Mouse (Mus musculus): ENCODE results near the gene Tia1. TPM values are rescaled to one million over a fixed set of nuclear protein-coding genes. Genes with fewer than 3 reads are reported as not detected.

Gene Tia1
- polyA plus RNA-seq, 1 experiment from 2014 or later = 232 TPM

GRCm38 (mm10) chr6:86438272-86439118 lies 34.5 kb downstream of the Tia1 start, which contains the start of gene C87436:
Gene C87436 (plus strand): TSS chr6:86438374.
- under 1% methylated on average over 59 of the region's 59 CpGs for WGBS
- Histone ChIP-seq H3K27me3 (replicated peaks; ENCODE audit: control insufficient read depth, insufficient read depth, low read length) (no peaks in the 10 kb centered on the region), H3K27ac (ENCODE audit: low read depth, low read length) (peak within 1 kb of the TSS; percentile 90)

GRCm38 (mm10) chr6:86439119-86439496 lies 35.1 kb downstream of the Tia1 start:
- no peak; the same call in 1 of the 2 replicates for ATAC-seq
- no peaks in the 10 kb centered on the region for H3K27me3 ChIP-seq (replicated peaks; ENCODE audit: control insufficient read depth, insufficient read depth, low read length)
- H3K4me1 ChIP-seq (ENCODE audit: control insufficient read depth, insufficient read depth, low read depth, low read length) = peaks cover 13% of the 10 kb centered on the region
- H3K9me3 ChIP-seq (ENCODE audit: control insufficient read depth, low read length) = no peaks in the 10 kb centered on the region
- peak overlapping the region; percentile 89 for H3K4me3 ChIP-seq (ENCODE audit: low read length)
- peak overlapping the region; percentile 87 for H3K9ac ChIP-seq (ENCODE audit: low read depth, low read length)
- peak overlapping the region; percentile 90 for H3K27ac ChIP-seq (ENCODE audit: low read depth, low read length)
- WGBS = 5% methylated on average over 13 of the region's 13 CpGs
- H3K4me2 ChIP-seq (ENCODE audit: low read length) = peak overlapping the region; percentile 89
- peaks cover 14% of the 10 kb centered on the region for H3K36me3 ChIP-seq (ENCODE audit: control insufficient read depth, insufficient read depth, low read length)

More at GRCm38 (mm10) chr6:86438272-86439118, 34.5 kb downstream of the Tia1 start, which contains the start of gene C87436:
- Histone ChIP-seq H3K4me2 (ENCODE audit: low read length) (peak within 1 kb of the TSS; percentile 89), H3K9ac (ENCODE audit: low read depth, low read length) (peak within 1 kb of the TSS; percentile 87), H3K9me3 (ENCODE audit: control insufficient read depth, low read length) (no peaks in the 10 kb centered on the region), H3K4me1 (ENCODE audit: control insufficient read depth, insufficient read depth, low read depth, low read length) (peaks cover 13% of the 10 kb centered on the region), H3K36me3 (ENCODE audit: control insufficient read depth, insufficient read depth, low read length) (peaks cover 13% of the 10 kb centered on the region), H3K4me3 (ENCODE audit: low read length) (peak within 1 kb of the TSS; percentile 89)
- peak; percentile 96 for ATAC-seq

GRCm38 (mm10) chr6:86439531-86439930 lies 35.5 kb downstream of the Tia1 start:
- Histone ChIP-seq H3K27me3 (replicated peaks; ENCODE audit: control insufficient read depth, insufficient read depth, low read length) (no peaks in the 10 kb centered on the region), H3K4me1 (ENCODE audit: control insufficient read depth, insufficient read depth, low read depth, low read length) (peaks cover 13% of the 10 kb centered on the region), H3K4me2 (ENCODE audit: low read length) (peak overlapping the region; percentile 89), H3K36me3 (ENCODE audit: control insufficient read depth, insufficient read depth, low read length) (peaks cover 15% of the 10 kb centered on the region), H3K27ac (ENCODE audit: low read depth, low read length) (peak overlapping the region; percentile 90; the same call in 1 of the 2 replicates), H3K9me3 (ENCODE audit: control insufficient read depth, low read length) (no peaks in the 10 kb centered on the region), H3K9ac (ENCODE audit: low read depth, low read length) (peak overlapping the region; percentile 47; the same call in 1 of the 2 replicates), H3K4me3 (ENCODE audit: low read length) (peak overlapping the region; percentile 89)
- no peak for ATAC-seq
- WGBS = 90% methylated on average over 1 of the region's 1 CpGs

- Histone ChIP-seq H3K27ac (ENCODE audit: low read depth, low read length) (no peak overlapping the region), H3K4me1 (ENCODE audit: control insufficient read depth, insufficient read depth, low read depth, low read length) (peaks cover 13% of the 10 kb centered on the region), H3K36me3 (ENCODE audit: control insufficient read depth, insufficient read depth, low read length) (peaks cover 11% of the 10 kb centered on the region), H3K9me3 (ENCODE audit: control insufficient read depth, low read length) (no peaks in the 10 kb centered on the region), H3K4me2 (ENCODE audit: low read length) (no peak overlapping the region), H3K4me3 (ENCODE audit: low read length) (no peak overlapping the region), H3K9ac (ENCODE audit: low read depth, low read length) (no peak overlapping the region), H3K27me3 (replicated peaks; ENCODE audit: control insufficient read depth, insufficient read depth, low read length) (no peaks in the 10 kb centered on the region)
- 93% methylated on average over 10 of the region's 10 CpGs for WGBS
- ATAC-seq = no peak
Observed at GRCm38 (mm10) chr6:86441571-86441970, 37.6 kb downstream of the Tia1 start.

- Histone ChIP-seq H3K4me2 (ENCODE audit: low read length) (no peak overlapping the region), H3K9ac (ENCODE audit: low read depth, low read length) (no peak overlapping the region), H3K36me3 (ENCODE audit: control insufficient read depth, insufficient read depth, low read length) (peaks cover 20% of the 10 kb centered on the region), H3K4me3 (ENCODE audit: low read length) (no peak overlapping the region), H3K4me1 (ENCODE audit: control insufficient read depth, insufficient read depth, low read depth, low read length) (no peaks in the 10 kb centered on the region), H3K27ac (ENCODE audit: low read depth, low read length) (no peak overlapping the region), H3K9me3 (ENCODE audit: control insufficient read depth, low read length) (no peaks in the 10 kb centered on the region), H3K27me3 (replicated peaks; ENCODE audit: control insufficient read depth, insufficient read depth, low read length) (no peaks in the 10 kb centered on the region)
- WGBS = 97% methylated on average over 18 of the region's 18 CpGs
- no peak for ATAC-seq
Observed at GRCm38 (mm10) chr6:86445551-86445950, 41.5 kb downstream of the Tia1 start.

GRCm38 (mm10) chr6:86446927-86447568 lies 43.0 kb downstream of the Tia1 start:
- Histone ChIP-seq H3K4me2 (ENCODE audit: low read length) (no peak overlapping the region), H3K27ac (ENCODE audit: low read depth, low read length) (no peak overlapping the region), H3K36me3 (ENCODE audit: control insufficient read depth, insufficient read depth, low read length) (peaks cover 20% of the 10 kb centered on the region), H3K4me3 (ENCODE audit: low read length) (no peak overlapping the region), H3K4me1 (ENCODE audit: control insufficient read depth, insufficient read depth, low read depth, low read length) (no peaks in the 10 kb centered on the region), H3K9me3 (ENCODE audit: control insufficient read depth, low read length) (no peaks in the 10 kb centered on the region), H3K27me3 (replicated peaks; ENCODE audit: control insufficient read depth, insufficient read depth, low read length) (no peaks in the 10 kb centered on the region), H3K9ac (ENCODE audit: low read depth, low read length) (no peak overlapping the region)
- 92% methylated on average over 1 of the region's 1 CpGs for WGBS
- ATAC-seq = no peak

- Histone ChIP-seq H3K4me1 (ENCODE audit: control insufficient read depth, insufficient read depth, low read depth, low read length) (no peaks in the 10 kb centered on the region), H3K9ac (ENCODE audit: low read depth, low read length) (no peak overlapping the region), H3K9me3 (ENCODE audit: control insufficient read depth, low read length) (no peaks in the 10 kb centered on the region), H3K27ac (ENCODE audit: low read depth, low read length) (no peak overlapping the region), H3K27me3 (replicated peaks; ENCODE audit: control insufficient read depth, insufficient read depth, low read length) (no peaks in the 10 kb centered on the region), H3K36me3 (ENCODE audit: control insufficient read depth, insufficient read depth, low read length) (peaks cover 17% of the 10 kb centered on the region), H3K4me3 (ENCODE audit: low read length) (no peak overlapping the region), H3K4me2 (ENCODE audit: low read length) (no peak overlapping the region)
- ATAC-seq = no peak
- 86% methylated on average over 3 of the region's 3 CpGs for WGBS
Observed at GRCm38 (mm10) chr6:86456727-86457126, 52.7 kb downstream of the Tia1 start.

GRCm38 (mm10) chr6:86463079-86463478 lies 59.1 kb downstream of the Tia1 start:
- no peak for ATAC-seq
- Histone ChIP-seq H3K9me3 (ENCODE audit: control insufficient read depth, low read length) (no peaks in the 10 kb centered on the region), H3K36me3 (ENCODE audit: control insufficient read depth, insufficient read depth, low read length) (peaks cover 9% of the 10 kb centered on the region), H3K4me3 (ENCODE audit: low read length) (no peak overlapping the region), H3K4me2 (ENCODE audit: low read length) (no peak overlapping the region), H3K27me3 (replicated peaks; ENCODE audit: control insufficient read depth, insufficient read depth, low read length) (no peaks in the 10 kb centered on the region), H3K4me1 (ENCODE audit: control insufficient read depth, insufficient read depth, low read depth, low read length) (no peaks in the 10 kb centered on the region), H3K27ac (ENCODE audit: low read depth, low read length) (no peak overlapping the region), H3K9ac (ENCODE audit: low read depth, low read length) (no peak overlapping the region)
- 93% methylated on average over 3 of the region's 3 CpGs for whole genome bisulfite sequencing

- Histone ChIP-seq H3K27ac (ENCODE audit: low read depth, low read length) (peak overlapping the region; percentile 85), H3K9me3 (ENCODE audit: control insufficient read depth, low read length) (no peaks in the 10 kb centered on the region), H3K27me3 (replicated peaks; ENCODE audit: control insufficient read depth, insufficient read depth, low read length) (no peaks in the 10 kb centered on the region), H3K4me3 (ENCODE audit: low read length) (no peak overlapping the region), H3K4me1 (ENCODE audit: control insufficient read depth, insufficient read depth, low read depth, low read length) (peaks cover 13% of the 10 kb centered on the region), H3K36me3 (ENCODE audit: control insufficient read depth, insufficient read depth, low read length) (peaks cover 8% of the 10 kb centered on the region; the same call in 1 of the 2 replicates), H3K9ac (ENCODE audit: low read depth, low read length) (no peak overlapping the region), H3K4me2 (ENCODE audit: low read length) (peak overlapping the region; percentile 78)
- WGBS = 93% methylated on average over 3 of the region's 3 CpGs
- ATAC-seq = no peak; the same call in 1 of the 2 replicates
Observed at GRCm38 (mm10) chr6:86471317-86471716, 67.3 kb downstream of the Tia1 start.

Data from hindbrain, embryonic 16.5 days (tissue).